Mouse (Mus musculus) C2C12 (cell line): ENCODE measurements around the gene Asb8. TPM values are rescaled to one million over a fixed set of nuclear protein-coding genes. Genes with fewer than 3 reads are reported as not detected.

Source experiments
- H3K27me3 ChIP-seq: one replicate; pipeline ENCODE4 v1.6.1; 2011; ENCODE audit not compliant: control insufficient read depth, insufficient read depth, insufficient read length
- H3K36me3 ChIP-seq: one replicate; pipeline ENCODE4 v1.6.1; 2011; ENCODE audit not compliant: control insufficient read depth, insufficient read depth
- H3K4me3 ChIP-seq: one replicate; pipeline ENCODE4 v1.5.1; 2011; ENCODE audit warnings: mild to moderate bottlenecking, control low read depth; ENCODE audit not compliant: poor library complexity, insufficient read depth, severe bottlenecking
- H3K79me2 ChIP-seq: one replicate; pipeline ENCODE4 v1.6.1; 2011; ENCODE audit not compliant: control insufficient read depth, insufficient read depth
- H3K79me3 ChIP-seq: one replicate; pipeline ENCODE4 v1.6.1; 2011; ENCODE audit warnings: low read depth, control low read depth
- H3ac ChIP-seq: one replicate; pipeline ENCODE3; 2011; ENCODE audit warnings: low read depth; ENCODE audit not compliant: control insufficient read depth, insufficient read length
- CEBPB ChIP-seq: IDR thresholded peaks from one replicate; pipeline ENCODE4 v1.6.1; 2011; ENCODE audit warnings: low read depth, mild to moderate bottlenecking, control low read depth, moderate library complexity
- CTCF ChIP-seq: IDR thresholded peaks from one replicate; pipeline ENCODE4 v1.5.1; 2011; ENCODE audit not compliant: control insufficient read depth, insufficient read depth, insufficient read length
- FOSL1 ChIP-seq: IDR thresholded peaks from one replicate; pipeline ENCODE4 v1.8.0; 2011; ENCODE audit warnings: mild to moderate bottlenecking, low read length; ENCODE audit not compliant: poor library complexity, insufficient read depth, severe bottlenecking
- MAX ChIP-seq: IDR thresholded peaks from one replicate; pipeline ENCODE4 v1.6.1; 2011; ENCODE audit warnings: mild to moderate bottlenecking, control low read depth
- MYOD1 ChIP-seq: IDR thresholded peaks from one replicate; pipeline ENCODE4 v1.6.1; 2011; ENCODE audit warnings: low read depth; ENCODE audit not compliant: control insufficient read depth, insufficient read length
- MYOG ChIP-seq: IDR thresholded peaks from one replicate; pipeline ENCODE4 v1.6.1; 2011; ENCODE audit not compliant: control insufficient read depth, insufficient read length; ENCODE audit errors: extremely low read depth
- USF1 ChIP-seq: IDR thresholded peaks from one replicate; pipeline ENCODE4 v1.6.1; 2011; ENCODE audit warnings: low read depth, mild to moderate bottlenecking, control low read depth, moderate library complexity
- polyA plus RNA-seq: library from polyadenylated mRNA; unstranded; fragments of >200 nt; fragmentation: generic; extraction: Trizol; gene quantifications from one replicate; pipeline ENCODE4 v1.2.1, GENCODE M21; 2012; ENCODE audit warnings: missing spikeins

Gene Asb8
- polyA plus RNA-seq, 1 experiment, result 39.0 TPM

DNA sequence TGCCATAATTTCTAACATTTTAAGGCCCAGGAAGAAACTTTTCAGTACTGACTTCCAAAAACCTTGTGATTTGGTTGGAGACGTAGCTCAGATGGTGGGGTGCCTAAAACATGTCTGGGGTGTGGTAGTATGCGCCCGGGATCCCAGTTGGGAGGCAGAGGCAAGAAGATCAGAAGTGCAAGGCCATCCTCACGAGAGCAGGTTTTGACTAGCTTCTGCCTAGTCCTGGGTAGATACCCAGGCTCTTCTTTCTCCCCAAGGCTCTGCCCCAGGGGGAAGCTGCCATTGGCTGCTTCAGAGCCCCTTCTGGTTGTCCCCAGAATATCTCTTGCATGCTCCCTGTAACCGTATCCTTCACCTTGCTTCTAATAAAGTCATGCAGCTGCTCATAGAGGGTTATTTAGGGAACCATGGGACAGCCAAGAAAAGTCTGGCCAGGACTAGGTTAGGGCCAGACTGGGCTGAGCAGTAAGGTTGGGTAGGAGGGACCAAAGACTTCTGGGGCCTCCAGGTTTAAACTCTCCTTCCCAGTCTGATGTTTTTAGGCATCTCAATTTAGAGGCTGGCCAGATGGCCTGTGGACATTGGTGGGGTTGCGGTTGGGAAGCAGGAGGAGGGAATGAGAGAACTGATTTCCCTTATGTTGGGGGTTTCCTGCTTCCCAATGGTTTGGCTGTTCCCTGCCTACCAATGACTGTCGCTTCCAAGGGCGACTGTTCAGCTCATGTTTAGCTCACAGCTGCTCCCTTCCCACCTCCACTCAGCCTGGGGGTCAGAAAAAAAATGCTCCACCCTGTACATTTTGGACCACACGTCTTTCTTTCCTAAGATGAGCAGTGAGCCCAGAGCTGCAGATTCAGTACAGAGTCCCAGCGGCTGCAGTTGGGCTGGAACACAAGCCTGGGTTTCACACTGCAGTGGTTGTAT lies 50.3 kb downstream of the Asb8 start:
- TF ChIP-seq CTCF (no peak), USF1 (no peak), MYOD1 (no peak), FOSL1 (no peak), MAX (no peak), CEBPB (no peak), MYOG (no peak)
- no peak overlapping the region for H3ac ChIP-seq
- no peaks in the 10 kb centered on the region for H3K79me3 ChIP-seq
- H3K36me3 ChIP-seq, result peaks cover 26% of the 10 kb centered on the region
- H3K27me3 ChIP-seq, result no peaks in the 10 kb centered on the region
- H3K4me3 ChIP-seq, result no peak overlapping the region
- no peaks in the 10 kb centered on the region for H3K79me2 ChIP-seq

DNA sequence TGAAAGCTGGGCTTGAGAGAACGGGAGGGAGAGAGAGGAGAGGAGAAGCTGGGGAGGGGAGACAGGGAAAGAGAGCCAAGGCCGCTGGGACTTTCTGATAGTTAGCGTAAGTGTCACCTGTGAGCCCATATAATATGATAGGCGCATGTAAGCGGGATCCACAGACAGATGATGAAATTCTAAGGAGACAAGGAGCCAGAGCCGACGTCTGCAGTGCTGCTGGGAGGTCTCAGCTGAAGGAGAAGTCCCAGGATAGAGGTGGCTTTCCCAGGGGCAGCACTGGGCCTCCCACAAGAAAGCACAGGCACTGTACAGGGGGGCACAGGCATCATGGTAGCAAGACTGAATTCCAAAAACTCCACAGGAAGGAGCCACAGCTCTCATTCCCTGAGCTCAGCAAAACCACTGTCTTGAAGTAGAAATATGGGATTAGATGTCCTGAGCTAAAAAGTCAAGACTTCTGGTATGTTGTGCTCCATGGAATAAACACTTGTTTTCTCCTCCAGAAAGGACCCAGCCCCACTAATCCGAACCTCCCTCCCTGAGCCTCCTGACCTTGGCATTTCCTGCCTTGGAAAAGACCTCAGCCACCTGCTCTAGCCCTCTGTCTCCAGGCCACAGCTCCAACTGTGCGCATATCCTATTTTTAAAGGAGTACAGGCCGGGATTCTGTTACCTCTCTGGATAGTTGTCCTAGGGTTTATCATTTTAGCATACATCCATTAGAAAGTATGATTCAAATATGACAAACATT lies 51.1 kb downstream of the Asb8 start:
- H3K79me2 ChIP-seq, result peaks cover 6% of the 10 kb centered on the region
- peaks cover 26% of the 10 kb centered on the region for H3K36me3 ChIP-seq
- no peak overlapping the region for H3ac ChIP-seq
- H3K79me3 ChIP-seq, result no peaks in the 10 kb centered on the region
- TF ChIP-seq MYOG (no peak), MAX (no peak), CTCF (no peak), MYOD1 (no peak), CEBPB (no peak), USF1 (no peak), FOSL1 (no peak)
- no peaks in the 10 kb centered on the region for H3K27me3 ChIP-seq
- no peak overlapping the region for H3K4me3 ChIP-seq

DNA sequence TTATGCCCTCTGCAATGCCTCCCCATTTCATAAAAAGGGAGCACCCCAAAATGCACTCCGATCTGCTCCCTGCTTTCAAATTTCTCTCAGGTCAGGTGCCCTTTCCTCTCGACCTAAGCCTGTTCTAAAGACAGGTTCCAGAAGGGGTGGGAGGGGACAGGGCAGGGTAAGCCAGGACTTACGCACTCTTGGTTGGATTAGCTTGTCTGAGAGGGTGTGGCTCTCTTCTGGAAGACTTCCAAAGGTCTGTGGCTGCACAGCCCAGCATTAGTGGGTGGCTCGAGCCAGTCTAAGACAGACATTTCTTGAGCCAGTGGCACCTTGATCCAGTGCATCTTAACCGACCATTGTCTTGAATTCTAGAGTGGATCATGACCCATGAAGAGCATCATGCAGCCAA lies 53.6 kb downstream of the Asb8 start:
- Histone ChIP-seq H3K79me3 (no peaks in the 10 kb centered on the region), H3K27me3 (no peaks in the 10 kb centered on the region), H3K4me3 (no peak overlapping the region), H3K79me2 (peaks cover 13% of the 10 kb centered on the region), H3ac (no peak overlapping the region), H3K36me3 (peaks cover 13% of the 10 kb centered on the region)
- TF ChIP-seq MYOD1 (no peak), FOSL1 (no peak), CTCF (no peak), MAX (no peak), CEBPB (no peak), MYOG (no peak), USF1 (no peak)

DNA sequence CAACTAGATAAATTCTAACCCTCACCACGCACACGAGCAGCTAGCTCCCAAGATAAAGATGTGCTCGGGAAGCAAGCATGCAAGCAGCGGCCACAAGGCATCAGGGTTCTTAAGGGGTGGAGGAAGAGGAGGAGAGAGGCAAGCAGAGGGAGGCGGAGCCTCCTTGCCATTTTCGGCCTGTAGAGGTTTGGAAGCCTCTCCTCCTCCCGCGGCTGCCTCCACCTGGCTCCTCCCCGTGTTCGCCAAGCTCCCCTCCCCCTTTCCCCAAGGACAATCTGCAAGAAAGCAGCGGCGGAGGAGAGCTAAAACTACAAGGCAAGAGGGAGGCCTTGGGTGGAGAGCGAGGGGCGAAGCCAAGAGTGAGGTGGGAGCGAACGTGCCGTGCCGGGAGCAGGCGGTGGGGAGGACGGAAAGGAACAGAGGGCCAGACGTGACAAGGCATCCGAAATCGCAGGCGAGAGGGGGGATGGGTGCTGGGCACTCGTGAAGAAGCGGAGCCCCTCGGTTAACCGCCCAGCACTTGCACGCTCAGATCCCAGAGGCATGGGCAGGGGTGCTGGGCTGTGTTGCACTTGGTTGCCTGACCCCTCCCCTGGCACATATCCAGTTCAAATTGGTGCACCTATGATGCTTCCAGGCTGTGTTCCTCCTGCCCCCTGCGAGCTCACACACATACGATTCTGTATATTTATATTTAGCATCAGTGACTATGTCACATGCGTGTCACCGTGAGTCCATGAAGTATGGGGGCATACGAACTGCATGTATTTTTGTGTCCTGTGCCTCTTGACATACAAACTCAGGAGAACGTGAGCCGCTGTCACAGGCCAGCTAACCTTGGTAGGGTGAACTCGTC lies 56.9 kb downstream of the Asb8 start:
- Histone ChIP-seq H3K79me2 (peaks cover 13% of the 10 kb centered on the region), H3K79me3 (no peaks in the 10 kb centered on the region), H3K27me3 (peaks cover 20% of the 10 kb centered on the region), H3ac (peak overlapping the region; percentile 86), H3K4me3 (peak overlapping the region; percentile 71), H3K36me3 (peaks cover 8% of the 10 kb centered on the region)
- TF ChIP-seq USF1 (no peak), CTCF (no peak), MYOD1 (peak; percentile 11)

DNA sequence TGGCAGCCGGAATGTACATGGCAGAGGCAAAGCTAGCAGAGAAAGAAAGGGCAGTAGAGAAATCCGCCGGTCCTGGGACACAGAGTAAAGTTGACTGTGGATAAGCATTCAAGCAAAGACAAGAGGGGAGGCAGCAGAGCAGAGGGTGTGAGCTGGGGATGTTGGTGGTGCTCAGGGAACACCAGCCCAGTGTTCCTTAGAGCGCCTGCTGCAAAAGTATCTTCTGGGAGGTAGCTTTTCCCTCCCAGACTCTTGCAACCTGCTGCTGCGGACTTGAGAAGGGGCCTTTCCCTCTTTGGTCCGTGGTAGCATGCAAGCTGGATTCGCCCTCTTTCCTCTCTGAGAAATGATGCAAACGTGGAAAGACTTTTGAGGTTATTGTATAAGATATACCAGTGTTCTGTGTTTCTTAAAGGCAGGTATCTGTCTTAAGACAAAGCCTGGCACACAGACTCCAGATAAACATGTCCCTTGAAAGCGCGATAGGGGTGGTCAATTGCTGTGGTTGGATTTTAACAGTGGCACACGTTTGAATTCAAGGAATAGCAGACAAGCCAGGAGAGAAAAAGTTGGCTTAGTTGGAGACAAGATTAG lies 57.6 kb downstream of the Asb8 start:
- no peak for TF ChIP-seq MYOD1
- no peak for TF ChIP-seq MYOG
- TF ChIP-seq CEBPB, result no peak
- no peak for TF ChIP-seq USF1
- no peak for TF ChIP-seq MAX
- no peak for TF ChIP-seq FOSL1
- no peak for TF ChIP-seq CTCF

More for the DNA sequence above, 57.6 kb downstream of the Asb8 start:
- Histone ChIP-seq H3K4me3 (peak overlapping the region; percentile 71), H3K79me3 (no peaks in the 10 kb centered on the region), H3K27me3 (peaks cover 24% of the 10 kb centered on the region), H3K79me2 (peaks cover 13% of the 10 kb centered on the region), H3ac (no peak overlapping the region), H3K36me3 (peaks cover 7% of the 10 kb centered on the region)
